Mouse (Mus musculus): ENCODE measurements around the gene Hnrnpc. TPM values are rescaled to one million over a fixed set of nuclear protein-coding genes. Genes with fewer than 3 reads are reported as not detected.

Hnrnpc gene
- polyA plus RNA-seq, 2 experiments: 161 to 240 TPM

GRCm38 (mm10) chr14:52114101-52114500 is 10.3 kb upstream of the Hnrnpc start:
- H3K36me3 ChIP-seq (replicated peaks; ENCODE audit: control insufficient read depth, insufficient read depth, low read depth): no peaks in the 10 kb centered on the region
- DNase-seq (ENCODE audit: low read depth in 3 of 3, low spot score in 3 of 3) (no peak), ATAC-seq (ENCODE audit: insufficient read depth) (no peak)
- no peaks in the 10 kb centered on the region for H3K27me3 ChIP-seq (ENCODE audit: control insufficient read depth, insufficient read depth, low read length)
- peaks cover 0 to 7% of the 10 kb centered on the region in 2 experiments; a peak in 3 of 4 replicates for H3K4me1 ChIP-seq (replicated peaks; ENCODE audit: control insufficient read depth in 2 of 2, insufficient read depth in 2 of 2, low read length in 1 of 2)
- WGBS (ENCODE audit: insufficient replicate concordance): 57% methylated on average over 1 of the region's 1 CpGs
- H3K27ac ChIP-seq: no peak overlapping the region
- no peak overlapping the region for H3K4me2 ChIP-seq (ENCODE audit: low read depth)
- no peak overlapping the region for H3K9ac ChIP-seq (replicated peaks)
- TF ChIP-seq EP300 (IDR thresholded peaks at IDR 0.05; ENCODE audit: low read depth) (no peak), CTCF (IDR thresholded peaks at IDR 0.05; ENCODE audit: low read depth) (no peak)
- no peaks in the 10 kb centered on the region for H3K9me3 ChIP-seq (ENCODE audit: control insufficient read depth, low read length)
- H3K4me3 ChIP-seq (ENCODE audit: insufficient read depth in 1 of 2, low read depth in 2 of 2, low read length in 2 of 2): no peak overlapping the region

- 81% methylated on average over 4 of the region's 4 CpGs for whole genome bisulfite sequencing (ENCODE audit: insufficient replicate concordance)
- Histone ChIP-seq H3K4me2 (ENCODE audit: low read depth) (no peak within 1 kb of the TSS), H3K4me1 (replicated peaks; ENCODE audit: control insufficient read depth in 2 of 2, insufficient read depth in 2 of 2, low read length in 1 of 2) (peaks cover 0 to 10% of the 10 kb centered on the region in 2 experiments; a peak in 3 of 4 replicates), H3K27me3 (ENCODE audit: control insufficient read depth, insufficient read depth, low read length) (no peaks in the 10 kb centered on the region), H3K27ac (no peak within 1 kb of the TSS), H3K36me3 (replicated peaks; ENCODE audit: control insufficient read depth, insufficient read depth, low read depth) (no peaks in the 10 kb centered on the region), H3K9me3 (ENCODE audit: control insufficient read depth, low read length) (no peaks in the 10 kb centered on the region), H3K9ac (replicated peaks) (no peak within 1 kb of the TSS), H3K4me3 (ENCODE audit: insufficient read depth in 1 of 2, low read depth in 2 of 2, low read length in 2 of 2) (no peak within 1 kb of the TSS)
- ATAC-seq (ENCODE audit: insufficient read depth) (no peak), DNase-seq (ENCODE audit: low read depth in 3 of 3, low spot score in 3 of 3) (no peak)
- TF ChIP-seq EP300 (IDR thresholded peaks at IDR 0.05; ENCODE audit: low read depth) (no peak), CTCF (IDR thresholded peaks at IDR 0.05; ENCODE audit: low read depth) (no peak)
Measured at GRCm38 (mm10) chr14:52110346-52110745, 6.5 kb upstream of the Hnrnpc start, which contains the start of gene Rpgrip1. Gene Rpgrip1 (plus strand): TSS chr14:52110704.

- peaks cover 0 to 18% of the 10 kb centered on the region in 2 experiments; a peak in 3 of 4 replicates for H3K4me1 ChIP-seq (replicated peaks; ENCODE audit: control insufficient read depth in 2 of 2, insufficient read depth in 2 of 2, low read length in 1 of 2)
- DNase-seq (ENCODE audit: low read depth in 3 of 3, low spot score in 3 of 3) (no peak), ATAC-seq (ENCODE audit: insufficient read depth) (no peak)
- no peak overlapping the region for H3K9ac ChIP-seq (replicated peaks)
- WGBS (ENCODE audit: insufficient replicate concordance): 68% methylated on average over 2 of the region's 2 CpGs
- H3K36me3 ChIP-seq (replicated peaks; ENCODE audit: control insufficient read depth, insufficient read depth, low read depth): no peaks in the 10 kb centered on the region
- no peak overlapping the region for H3K4me2 ChIP-seq (ENCODE audit: low read depth)
- H3K9me3 ChIP-seq (ENCODE audit: control insufficient read depth, low read length): no peaks in the 10 kb centered on the region
- no peaks in the 10 kb centered on the region for H3K27me3 ChIP-seq (ENCODE audit: control insufficient read depth, insufficient read depth, low read length)
- no peak overlapping the region for H3K27ac ChIP-seq
- H3K4me3 ChIP-seq (ENCODE audit: insufficient read depth in 1 of 2, low read depth in 2 of 2, low read length in 2 of 2): no peak overlapping the region
- TF ChIP-seq EP300 (IDR thresholded peaks at IDR 0.05; ENCODE audit: low read depth) (no peak), CTCF (IDR thresholded peaks at IDR 0.05; ENCODE audit: low read depth) (no peak)
Measured at GRCm38 (mm10) chr14:52108025-52108424, 4.2 kb upstream of the Hnrnpc start.

GRCm38 (mm10) chr14:52106741-52107140 is 2.9 kb upstream of the Hnrnpc start:
- TF ChIP-seq CTCF (IDR thresholded peaks at IDR 0.05; ENCODE audit: low read depth) (no peak), EP300 (IDR thresholded peaks at IDR 0.05; ENCODE audit: low read depth) (no peak)
- Histone ChIP-seq H3K27ac (peak overlapping the region; percentile 54), H3K4me3 (ENCODE audit: insufficient read depth in 1 of 2, low read depth in 2 of 2, low read length in 2 of 2) (no peak overlapping the region), H3K4me1 (replicated peaks; ENCODE audit: control insufficient read depth in 2 of 2, insufficient read depth in 2 of 2, low read length in 1 of 2) (peaks cover 6 to 22% of the 10 kb centered on the region in 2 experiments), H3K4me2 (ENCODE audit: low read depth) (peak overlapping the region; percentile 39), H3K9me3 (ENCODE audit: control insufficient read depth, low read length) (no peaks in the 10 kb centered on the region), H3K36me3 (replicated peaks; ENCODE audit: control insufficient read depth, insufficient read depth, low read depth) (peaks cover 8% of the 10 kb centered on the region), H3K9ac (replicated peaks) (peak overlapping the region; percentile 1; the same call in 1 of the 2 replicates), H3K27me3 (ENCODE audit: control insufficient read depth, insufficient read depth, low read length) (no peaks in the 10 kb centered on the region)
- ATAC-seq (ENCODE audit: insufficient read depth): no peak
- 26% methylated on average over 10 of the region's 10 CpGs for WGBS (ENCODE audit: insufficient replicate concordance)
- peak in 2 of 3 experiments; percentile 9 to 15 for DNase-seq (ENCODE audit: low read depth in 3 of 3, low spot score in 3 of 3)

- peak overlapping the region; percentile 94 for H3K4me2 ChIP-seq (ENCODE audit: low read depth)
- H3K9me3 ChIP-seq (ENCODE audit: control insufficient read depth, low read length): no peaks in the 10 kb centered on the region
- ATAC-seq (ENCODE audit: insufficient read depth) (no peak), DNase-seq (ENCODE audit: low read depth in 3 of 3, low spot score in 3 of 3) (no peak)
- peaks cover 17% of the 10 kb centered on the region for H3K36me3 ChIP-seq (replicated peaks; ENCODE audit: control insufficient read depth, insufficient read depth, low read depth)
- H3K4me3 ChIP-seq (ENCODE audit: insufficient read depth in 1 of 2, low read depth in 2 of 2, low read length in 2 of 2): no peak overlapping the region
- H3K4me1 ChIP-seq (replicated peaks; ENCODE audit: control insufficient read depth in 2 of 2, insufficient read depth in 2 of 2, low read length in 1 of 2): peaks cover 14 to 32% of the 10 kb centered on the region in 2 experiments
- peak overlapping the region; percentile 9; the same call in 1 of the 2 replicates for H3K27ac ChIP-seq
- H3K27me3 ChIP-seq (ENCODE audit: control insufficient read depth, insufficient read depth, low read length): no peaks in the 10 kb centered on the region
- 57% methylated on average over 2 of the region's 2 CpGs for WGBS (ENCODE audit: insufficient replicate concordance)
- TF ChIP-seq CTCF (IDR thresholded peaks at IDR 0.05; ENCODE audit: low read depth) (no peak), EP300 (IDR thresholded peaks at IDR 0.05; ENCODE audit: low read depth) (no peak)
- no peak overlapping the region for H3K9ac ChIP-seq (replicated peaks)
Measured at GRCm38 (mm10) chr14:52105308-52105707, 1.5 kb upstream of the Hnrnpc start.

All from liver, embryonic 14.5 days (tissue).